ENCODE assay signal across 22 mouse cellular contexts in genomic region chr14:34483469-34484341, GRCm38 (mm10). TPM values are rescaled to one million over a fixed set of nuclear protein-coding genes. Genes with fewer than 3 reads are reported as not detected.
DNase-seq lines count a peak whose midpoint lies in the region; ATAC-seq and TF ChIP-seq lines count a peak whose summit lies in the region.
"Had no signal": no experiment of that assay in that cellular context is flagged by ENCODE, and none has a peak within 500 bp of the region (broad histone marks: within the 10 kb centered on the region; RNA-seq: fewer than 3 reads in every experiment).

No protein-coding gene starts in this region.

- no peaks in the 10 kb centered on the region for H3K36me3 ChIP-seq in midbrain, embryonic 11.5 days (ENCODE audit: control insufficient read depth, insufficient read depth, low read length)
- H3K36me3 ChIP-seq in midbrain, embryonic 10.5 days, result no peaks in the 10 kb centered on the region
- no peaks in the 10 kb centered on the region for H3K36me3 ChIP-seq in hindbrain, embryonic 14.5 days (replicated peaks; ENCODE audit: control insufficient read depth, insufficient read depth)
- H3K36me3 ChIP-seq in neural tube, embryonic 15.5 days, result no peaks in the 10 kb centered on the region
- H3K36me3 ChIP-seq: embryonic facial prominence, embryonic 13.5 days; liver, embryonic 12.5 days had no signal

- H3K9me3 ChIP-seq in midbrain, embryonic 11.5 days (ENCODE audit: control insufficient read depth, low read length), result no peaks in the 10 kb centered on the region
- H3K9me3 ChIP-seq in midbrain, embryonic 10.5 days (replicated peaks), result no peaks in the 10 kb centered on the region
- no peaks in the 10 kb centered on the region for H3K9me3 ChIP-seq in hindbrain, embryonic 14.5 days (ENCODE audit: control insufficient read depth, low read length)
- H3K9me3 ChIP-seq in neural tube, embryonic 15.5 days (replicated peaks), result no peaks in the 10 kb centered on the region
- H3K9me3 ChIP-seq: embryonic facial prominence, embryonic 13.5 days; liver, embryonic 12.5 days had no signal

- ATAC-seq in midbrain, embryonic 11.5 days (ENCODE audit: low FRiP score), result peak; percentile 72
- peak; percentile 71; the same call in 1 of the 2 replicates for ATAC-seq in hindbrain, embryonic 14.5 days (ENCODE audit: low FRiP score)
- no peak for ATAC-seq in neural tube, embryonic 15.5 days (ENCODE audit: low FRiP score)
- ATAC-seq: activated CD4-positive, CD25-positive, alpha-beta regulatory T cell, adult 4 months; inflammation-experienced regulatory T-cells, adult 6 months; liver, embryonic 12.5 days had no signal

- H3K9ac ChIP-seq in midbrain, embryonic 11.5 days (ENCODE audit: low read length), result no peak overlapping the region
- H3K9ac ChIP-seq in hindbrain, embryonic 14.5 days, result no peak overlapping the region
- no peak overlapping the region; the same call in 1 of the 2 replicates for H3K9ac ChIP-seq in neural tube, embryonic 15.5 days (replicated peaks)
- H3K9ac ChIP-seq: embryonic facial prominence, embryonic 13.5 days; liver, embryonic 12.5 days had no signal

- H3K4me2 ChIP-seq in midbrain, embryonic 11.5 days, result no peak overlapping the region
- H3K4me2 ChIP-seq in hindbrain, embryonic 14.5 days (replicated peaks), result no peak overlapping the region
- H3K4me2 ChIP-seq in neural tube, embryonic 15.5 days, result no peak overlapping the region
- H3K4me2 ChIP-seq: embryonic facial prominence, embryonic 13.5 days; liver, embryonic 12.5 days had no signal

- H3K27me3 ChIP-seq in midbrain, embryonic 11.5 days (ENCODE audit: control insufficient read depth, insufficient read depth, low read length), result no peaks in the 10 kb centered on the region
- no peaks in the 10 kb centered on the region for H3K27me3 ChIP-seq in midbrain, embryonic 10.5 days (ENCODE audit: low read depth, poor library complexity, severe bottlenecking)
- no peaks in the 10 kb centered on the region for H3K27me3 ChIP-seq in hindbrain, embryonic 14.5 days (ENCODE audit: control insufficient read depth, insufficient read depth, low read length)
- H3K27me3 ChIP-seq in neural tube, embryonic 15.5 days (replicated peaks), result no peaks in the 10 kb centered on the region
- H3K27me3 ChIP-seq: embryonic facial prominence, embryonic 13.5 days; liver, embryonic 12.5 days had no signal

- intact Hi-C loops in gastrocnemius, adult 2 months (cut with DNase I), result no loop called here
- intact Hi-C loops in gastrocnemius, postnatal 36 days (cut with DNase I), result no loop called here

- no peak for DNase-seq in gastrocnemius, adult 2 months
- DNase-seq in gastrocnemius, adult 18-20 months (ENCODE audit: low spot score), result no peak
- DNase-seq in midbrain, embryonic 11.5 days (ENCODE audit: low spot score, missing footprints), result no peak
- no peak for DNase-seq in midbrain, embryonic 10.5 days (ENCODE audit: low spot score)
- DNase-seq in hindbrain, embryonic 14.5 days (ENCODE audit: low spot score), result no peak
- DNase-seq in gastrocnemius, postnatal 36 days, result no peak
- no peak for DNase-seq in adrenal gland, adult 8-10 months
- DNase-seq: cerebellum, postnatal 10 days; layer of hippocampus, adult 9-11 months; lung, postnatal 14 days; right cerebral cortex, postnatal 4 days; thymus, postnatal 14 days had no signal

- peak overlapping the region; percentile 59 for H3K27ac ChIP-seq in gastrocnemius, adult 2 months
- H3K27ac ChIP-seq in midbrain, embryonic 11.5 days (ENCODE audit: low read depth, low read length), result no peak overlapping the region
- no peak overlapping the region for H3K27ac ChIP-seq in midbrain, embryonic 10.5 days (replicated peaks)
- peak overlapping the region; percentile 32; the same call in 1 of the 2 replicates for H3K27ac ChIP-seq in hindbrain, embryonic 14.5 days
- peak overlapping the region; percentile 63; the same call in 1 of the 2 replicates for H3K27ac ChIP-seq in neural tube, embryonic 15.5 days (replicated peaks)
- H3K27ac ChIP-seq: embryonic facial prominence, embryonic 13.5 days; liver, embryonic 12.5 days had no signal

- no peak overlapping the region for H3K4me3 ChIP-seq in gastrocnemius, adult 2 months
- H3K4me3 ChIP-seq in midbrain, embryonic 11.5 days (ENCODE audit: low read depth, low read length), result no peak overlapping the region
- no peak overlapping the region for H3K4me3 ChIP-seq in midbrain, embryonic 10.5 days
- no peak overlapping the region for H3K4me3 ChIP-seq in hindbrain, embryonic 14.5 days (replicated peaks; ENCODE audit: low read length)
- no peak overlapping the region for H3K4me3 ChIP-seq in neural tube, embryonic 15.5 days (replicated peaks)
- H3K4me3 ChIP-seq: embryonic facial prominence, embryonic 13.5 days; liver, embryonic 12.5 days had no signal

- peaks cover 2% of the 10 kb centered on the region; the same call in 1 of the 2 replicates for H3K4me1 ChIP-seq in midbrain, embryonic 11.5 days (ENCODE audit: control insufficient read depth, insufficient read depth, low read length)
- H3K4me1 ChIP-seq in midbrain, embryonic 10.5 days, result peaks cover 28% of the 10 kb centered on the region
- peaks cover 18% of the 10 kb centered on the region; the same call in 1 of the 2 replicates for H3K4me1 ChIP-seq in hindbrain, embryonic 14.5 days (replicated peaks; ENCODE audit: control insufficient read depth, insufficient read depth, low read length)
- peaks cover 17% of the 10 kb centered on the region for H3K4me1 ChIP-seq in neural tube, embryonic 15.5 days

- 70% methylated on average over 6 of the region's 6 CpGs for WGBS in midbrain, embryonic 11.5 days
- 78% methylated on average over 6 of the region's 6 CpGs for WGBS in midbrain, embryonic 10.5 days
- WGBS in hindbrain, embryonic 14.5 days, result 54% methylated on average over 6 of the region's 6 CpGs
- WGBS in neural tube, embryonic 15.5 days, result 45% methylated on average over 6 of the region's 6 CpGs

- no peak for TF ChIP-seq CTCF in gastrocnemius, adult 2 months (IDR thresholded peaks at IDR 0.05)

RNA-seq across cellular contexts. Expression of gene Bmpr1a, which starts 19.4 kb away (rescaled TPM):
- total RNA-seq in gastrocnemius, adult 2 months (2021), result 10 to 100 TPM; 49.4 to 54.1 TPM
- total RNA-seq in gastrocnemius, adult 18-20 months (2021), result 10 to 100 TPM; 46.3 to 47.4 TPM
- 44.4 and 49.8 TPM in 2 replicates for polyA plus RNA-seq in midbrain, embryonic 11.5 days (2014; fragmentation: Nextera tagmentation; extraction: Ambion mirVana)
- polyA plus RNA-seq in midbrain, embryonic 10.5 days (2016; fragmentation: Nextera tagmentation; extraction: Ambion mirVana), result 38.1 and 38.7 TPM in 2 replicates
- polyA plus RNA-seq in hindbrain, embryonic 14.5 days (2014; fragmentation: Nextera tagmentation; extraction: Ambion mirVana), result 25.7 and 26.3 TPM in 2 replicates
- 19.0 and 23.4 TPM in 2 replicates for polyA plus RNA-seq in neural tube, embryonic 15.5 days (2015; fragmentation: Nextera tagmentation; extraction: Ambion mirVana)
- 10 to 100 TPM; 42.4 to 54.7 TPM for total RNA-seq in gastrocnemius, postnatal 36 days (2021)
- total RNA-seq in adrenal gland, adult 8-10 months (2022), result 10 to 100 TPM; 60.5 to 74.7 (median 67.1) TPM

RNA-seq across cellular contexts. Expression of gene 9230112D13Rik, which starts 38.9 kb away (rescaled TPM):
- total RNA-seq in gastrocnemius, adult 2 months (2021), result not detected
- not detected for total RNA-seq in gastrocnemius, adult 18-20 months (2021)
- polyA plus RNA-seq in midbrain, embryonic 11.5 days (2014; fragmentation: Nextera tagmentation; extraction: Ambion mirVana), result not detected in 2 replicates
- not detected in 2 replicates for polyA plus RNA-seq in midbrain, embryonic 10.5 days (2016; fragmentation: Nextera tagmentation; extraction: Ambion mirVana)
- not detected in 2 replicates for polyA plus RNA-seq in hindbrain, embryonic 14.5 days (2014; fragmentation: Nextera tagmentation; extraction: Ambion mirVana)
- polyA plus RNA-seq in neural tube, embryonic 15.5 days (2015; fragmentation: Nextera tagmentation; extraction: Ambion mirVana), result not detected in 2 replicates
- not detected for total RNA-seq in gastrocnemius, postnatal 36 days (2021)
- not detected for total RNA-seq in adrenal gland, adult 8-10 months (2022)
- total RNA-seq: left cerebral cortex, postnatal 36 days; MEL had no signal
- polyA plus RNA-seq: activated CD4-positive, CD25-positive, alpha-beta regulatory T cell, adult 4 months; C2C12; embryonic facial prominence, embryonic 13.5 days; inflammation-experienced regulatory T-cells, adult 6 months; kidney, embryonic 16.5 days; liver, embryonic 12.5 days; stomach, embryonic 14.5 days had no signal

Comparison
In these comparisons a context has a peak if more than half of its experiments do, and no peak if none do; other contexts are left out.
1. H3K27ac ChIP-seq: peak in gastrocnemius, adult 2 months (single experiment), hindbrain, embryonic 14.5 days (single experiment) and neural tube, embryonic 15.5 days (single experiment); none in midbrain, embryonic 11.5 days (single experiment) and midbrain, embryonic 10.5 days (single experiment).